Mouse (Mus musculus): ENCODE data around the gene Apex2. TPM values are rescaled to one million over a fixed set of nuclear protein-coding genes. Genes with fewer than 3 reads are reported as not detected.

The Apex2 gene
- 4.9 and 5.4 TPM in 2 replicates for polyA plus RNA-seq (2021; fragmentation: Nextera tagmentation)
- long read RNA-seq, experiment 1, partial matches to known transcripts, result 2 of 8 reads
- long read RNA-seq, experiment 1, other reads (novel, unspliced or antisense), result 0 of 8 reads
- long read RNA-seq, experiment 2, transcript Apex2-201 (6 exons, 1,884 nt), result major isoform, 21 of 26 reads
- long read RNA-seq, experiment 2, partial matches to known transcripts, result 0 of 26 reads
- long read RNA-seq, experiment 2, other reads (novel, unspliced or antisense), result 1 of 26 reads

DNA sequence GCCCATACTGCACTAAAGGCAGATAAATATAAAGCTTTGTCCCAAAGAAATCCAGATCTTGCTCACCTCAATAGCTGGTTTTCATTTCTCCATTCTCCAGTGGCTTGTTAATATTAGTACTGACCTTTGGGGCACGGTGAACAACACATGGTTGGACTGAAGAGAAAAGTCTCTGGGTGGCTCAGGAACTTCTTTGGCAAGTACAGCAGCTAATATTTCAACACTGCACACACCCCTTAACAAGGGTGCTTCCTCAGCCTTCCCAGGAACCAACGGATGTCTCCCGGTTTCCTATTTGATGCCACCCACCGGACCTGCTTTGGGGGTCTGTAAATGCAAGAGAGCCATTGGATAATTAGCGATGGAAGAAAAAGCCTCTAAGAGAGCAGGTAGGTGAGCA, at the start of gene Apex2:
Apex2 (minus strand) TSS at position 173 of the 400 bp plus-strand sequence.

DNA sequence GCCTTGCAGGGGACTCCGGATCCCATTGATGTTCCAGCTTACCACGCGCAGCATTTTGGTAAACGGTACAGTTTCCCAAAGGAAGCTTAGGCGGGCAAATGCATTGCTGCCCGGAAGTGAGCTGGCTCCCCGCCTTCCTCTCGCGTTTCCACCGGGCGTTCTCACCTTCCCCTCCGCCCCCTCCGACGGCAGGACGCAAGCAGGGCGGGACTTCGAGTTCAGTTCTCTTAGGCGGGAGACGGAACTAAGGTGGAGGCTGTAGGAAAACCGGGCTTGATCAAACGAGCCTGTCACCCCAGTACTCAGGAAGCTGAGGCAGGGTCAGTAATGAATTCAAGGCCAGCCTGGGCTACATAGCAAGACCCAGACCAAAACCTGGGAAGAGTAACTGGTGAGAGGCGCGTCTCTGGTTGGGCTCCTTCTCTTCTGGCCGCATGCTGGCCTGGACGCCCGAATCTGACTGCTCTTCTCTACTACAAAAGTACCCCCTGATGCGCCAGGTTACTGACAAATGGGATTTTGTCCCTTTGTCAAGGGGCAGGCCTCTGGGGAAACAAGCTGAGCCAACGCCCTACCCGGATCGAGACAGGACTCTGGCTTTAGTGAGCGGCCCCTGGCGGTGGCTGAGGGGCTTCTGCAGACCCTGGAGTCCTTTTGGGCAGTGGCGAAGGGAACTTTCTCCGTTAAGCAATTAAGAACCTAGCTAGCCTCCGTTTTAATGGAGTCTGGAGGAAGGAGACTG, 1.5 kb downstream of the Apex2 start, which contains the start of gene Pfkfb1:
Pfkfb1 (plus strand) TSS at position 207 of the 742 bp plus-strand sequence.

DNA sequence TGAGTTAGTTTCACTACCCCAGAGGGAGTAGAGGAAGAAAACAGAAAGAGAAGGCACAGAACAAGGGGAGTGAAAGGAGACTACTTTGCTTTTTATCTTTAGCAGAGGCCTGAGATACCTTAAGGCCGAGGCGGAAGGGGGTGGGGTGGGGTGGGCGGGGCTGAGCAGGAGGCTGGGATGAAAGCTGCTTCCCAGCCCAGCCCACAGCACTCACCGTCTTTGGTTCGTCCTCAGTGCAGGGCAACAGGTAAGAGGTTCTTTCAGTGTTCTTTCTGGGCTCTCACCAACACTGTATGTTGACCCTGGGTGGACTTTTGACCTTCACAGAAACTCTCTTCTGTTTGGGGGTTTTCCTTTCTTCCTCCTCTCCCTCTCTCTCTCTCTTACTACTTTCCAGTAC, 42.4 kb downstream of the Apex2 start, which contains the start of gene Alas2:
Alas2 (plus strand) TSS at position 137 of the 400 bp plus-strand sequence.

Small RNAs within 50 kb of the gene (microRNA-seq; reads per million reads assigned to microRNA genes)
- not detected for gene Mir3620

Other genes with a start within 250 kb of the Apex2 start
- gene Tmem29, start 130.7 kb downstream of the Apex2 start, polyA plus RNA-seq (2021; fragmentation: Nextera tagmentation), result 38.4 and 41.8 TPM in 2 replicates
- gene Alas2, start 42.5 kb downstream of the Apex2 start, polyA plus RNA-seq (2021; fragmentation: Nextera tagmentation), result not detected in 2 replicates
- gene Pfkfb1, start 1.6 kb downstream of the Apex2 start, polyA plus RNA-seq (2021; fragmentation: Nextera tagmentation), result 0.13 and 0.64 TPM in 2 replicates
- gene Tro, start 67.7 kb upstream of the Apex2 start, polyA plus RNA-seq (2021; fragmentation: Nextera tagmentation), result 20.1 and 21.6 TPM in 2 replicates
- gene Maged2, start 224.5 kb upstream of the Apex2 start, polyA plus RNA-seq (2021; fragmentation: Nextera tagmentation), result 36.1 and 36.7 TPM in 2 replicates